Mouse (Mus musculus) lung, postnatal 25 days (tissue): ENCODE data around the gene Tceal8.

ENCODE experiments used
- DNase-seq: peaks from one replicate; pipeline ENCODE4 v3.0.0; 2022; ENCODE audit warnings: low spot score

Gene Tceal8

GRCm38 (mm10) chrX:136127744-136128064 lies 44.4 kb downstream of the Tceal8 start:
- peak; percentile 16 for DNase-seq

GRCm38 (mm10) chrX:136127038-136127743 lies 45.0 kb downstream of the Tceal8 start:
- DNase-seq: no peak
